Mouse (Mus musculus) kidney, postnatal 10 days (tissue): ENCODE measurements around the gene Gys2.
"Not testable (repeated sequence)": the region's sequence is repeated elsewhere in the genome, so short reads cannot be mapped to it uniquely, and the experiment has no call there.

Experiments used
- DNase-seq: peaks from one replicate; pipeline ENCODE4 v3.0.0; 2021; ENCODE audit warnings: mixed read lengths

The Gys2 gene

GRCm38 (mm10) chr6:142472801-142473203, at the start of gene Gys2:
TSS of gene Gys2 (minus strand) at chr6:142473109.
- no peak for DNase-seq

- DNase-seq: no peak
These were observed 48.7 kb upstream of the Gys2 start for GRCm38 (mm10) chr6:142521591-142522110.

- no peak for DNase-seq
These were observed 46.2 kb upstream of the Gys2 start for GRCm38 (mm10) chr6:142519110-142519509.

- DNase-seq: not testable (repeated sequence)
These were observed 42.5 kb upstream of the Gys2 start for GRCm38 (mm10) chr6:142515379-142515778.

- DNase-seq: peak; percentile 77
These were observed 42.0 kb upstream of the Gys2 start for GRCm38 (mm10) chr6:142514912-142515311.

GRCm38 (mm10) chr6:142512902-142513301, 40.0 kb upstream of the Gys2 start:
- no peak for DNase-seq

- DNase-seq: no peak
These were observed 38.7 kb upstream of the Gys2 start for GRCm38 (mm10) chr6:142511516-142512135.

GRCm38 (mm10) chr6:142508663-142509062, 35.8 kb upstream of the Gys2 start:
- DNase-seq: no peak

- peak; percentile 94 for DNase-seq
These were observed 34.9 kb upstream of the Gys2 start, which contains the start of gene Ldhb for GRCm38 (mm10) chr6:142507785-142508162. TSS of gene Ldhb (minus strand) at chr6:142507957.

- DNase-seq: peak; percentile 38
These were observed 34.3 kb upstream of the Gys2 start for GRCm38 (mm10) chr6:142507033-142507784.

GRCm38 (mm10) chr6:142506338-142507032, 33.6 kb upstream of the Gys2 start:
- DNase-seq: no peak

GRCm38 (mm10) chr6:142503601-142504000, 30.7 kb upstream of the Gys2 start:
- DNase-seq: no peak

GRCm38 (mm10) chr6:142502519-142503125, 29.7 kb upstream of the Gys2 start:
- DNase-seq: peak; percentile 44

- DNase-seq: not testable (repeated sequence)
These were observed 17.2 kb upstream of the Gys2 start for GRCm38 (mm10) chr6:142490114-142490513.

GRCm38 (mm10) chr6:142487638-142488037, 14.7 kb upstream of the Gys2 start:
- DNase-seq: no peak

GRCm38 (mm10) chr6:142485478-142486123, 12.7 kb upstream of the Gys2 start:
- DNase-seq: no peak

GRCm38 (mm10) chr6:142477239-142477638, 4.3 kb upstream of the Gys2 start:
- DNase-seq: peak; percentile 51

GRCm38 (mm10) chr6:142471141-142471540, 1.8 kb downstream of the Gys2 start:
- DNase-seq: no peak

GRCm38 (mm10) chr6:142469602-142470001, 3.3 kb downstream of the Gys2 start:
- peak; percentile 27 for DNase-seq

- no peak for DNase-seq
These were observed 10.7 kb downstream of the Gys2 start for GRCm38 (mm10) chr6:142462194-142462593.

GRCm38 (mm10) chr6:142459017-142459678, 13.8 kb downstream of the Gys2 start:
- DNase-seq: no peak

- no peak for DNase-seq
These were observed 14.9 kb downstream of the Gys2 start for GRCm38 (mm10) chr6:142458010-142458409.
